Mouse (Mus musculus): ENCODE measurements around the gene Uba7. TPM values are rescaled to one million over a fixed set of nuclear protein-coding genes. Genes with fewer than 3 reads are reported as not detected.
"Not testable (repeated sequence)": the region's sequence is repeated elsewhere in the genome, so short reads cannot be mapped to it uniquely, and the experiment has no call there.

Gene Uba7
- total RNA-seq, 1 experiment from 2014 or later, result 22.2 TPM

- DNase-seq, result no peak
These were observed 19.2 kb downstream of the Uba7 start for GRCm38 (mm10) chr9:107994464-107994863.

DNA sequence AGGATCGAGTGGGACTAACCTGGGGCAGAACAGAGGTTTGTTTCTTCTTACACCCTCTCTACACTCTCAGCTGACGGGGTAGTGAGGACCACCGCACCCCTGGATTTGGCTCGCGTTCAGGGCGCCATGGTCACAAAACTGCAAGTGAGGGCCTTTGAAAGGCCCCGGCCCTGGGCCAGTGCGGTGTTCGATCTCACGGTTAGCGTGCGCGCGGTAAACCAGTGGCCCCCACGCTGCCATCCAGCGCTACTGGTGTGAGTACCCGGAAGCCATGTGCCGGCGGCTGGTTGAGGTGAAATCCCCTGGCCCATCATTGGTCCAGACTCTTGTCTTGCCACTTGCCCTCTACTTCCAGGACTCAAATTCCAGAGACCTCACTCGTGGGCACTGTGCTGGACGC, 20.2 kb downstream of the Uba7 start:
- no peak for DNase-seq

- no peak for DNase-seq
These were observed 20.7 kb downstream of the Uba7 start, which contains the start of gene Gm20662 for GRCm38 (mm10) chr9:107996049-107996448. TSS of gene Gm20662 (plus strand) at chr9:107996349.

- DNase-seq, result peak; percentile 99
These were observed 26.8 kb downstream of the Uba7 start, which contains the start of gene Ip6k1 for GRCm38 (mm10) chr9:108001922-108002770. TSS of gene Ip6k1 (plus strand) at chr9:108002501.

- peak; percentile 40 for DNase-seq
These were observed 27.6 kb downstream of the Uba7 start for GRCm38 (mm10) chr9:108002778-108003530.

DNA sequence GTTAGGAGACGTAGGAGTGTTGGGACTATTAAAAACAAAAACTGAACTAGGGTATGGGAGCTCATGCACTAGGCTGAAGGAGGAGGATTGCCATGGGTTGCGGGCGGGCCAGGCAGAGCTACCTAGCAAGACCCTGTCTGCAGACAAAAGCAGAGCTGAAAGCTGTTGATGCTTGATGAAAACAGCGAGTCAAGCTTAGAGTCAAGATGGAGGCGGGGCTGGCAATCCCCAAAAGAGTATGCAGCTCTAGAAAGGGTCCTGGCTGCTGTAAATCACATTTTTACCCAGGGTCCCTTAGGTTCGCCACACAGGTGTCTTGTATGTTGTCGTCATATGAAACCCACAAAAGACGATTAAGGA, 28.2 kb downstream of the Uba7 start:
- DNase-seq, result no peak

GRCm38 (mm10) chr9:108008041-108008440, 32.7 kb downstream of the Uba7 start:
- DNase-seq, result no peak

DNA sequence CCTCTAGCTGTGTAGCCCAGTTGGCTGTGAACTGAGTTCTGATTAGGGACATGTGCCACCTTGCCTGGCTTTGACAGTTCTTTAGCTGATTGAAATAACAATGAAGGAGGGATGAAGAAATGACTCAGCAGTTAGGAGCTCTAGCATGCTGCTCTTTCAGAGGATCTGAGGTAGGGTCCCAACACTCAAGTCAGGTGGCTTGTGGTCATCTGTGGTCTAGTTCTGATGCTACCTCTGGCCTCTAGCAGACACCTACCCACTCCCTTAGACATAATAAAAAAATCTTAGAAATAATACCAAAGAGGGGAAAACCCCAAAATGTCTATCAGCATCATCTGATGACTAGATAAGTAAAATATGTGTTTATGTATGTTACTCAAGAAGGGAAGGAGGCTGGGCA, 35.1 kb downstream of the Uba7 start:
- DNase-seq, result no peak

DNA sequence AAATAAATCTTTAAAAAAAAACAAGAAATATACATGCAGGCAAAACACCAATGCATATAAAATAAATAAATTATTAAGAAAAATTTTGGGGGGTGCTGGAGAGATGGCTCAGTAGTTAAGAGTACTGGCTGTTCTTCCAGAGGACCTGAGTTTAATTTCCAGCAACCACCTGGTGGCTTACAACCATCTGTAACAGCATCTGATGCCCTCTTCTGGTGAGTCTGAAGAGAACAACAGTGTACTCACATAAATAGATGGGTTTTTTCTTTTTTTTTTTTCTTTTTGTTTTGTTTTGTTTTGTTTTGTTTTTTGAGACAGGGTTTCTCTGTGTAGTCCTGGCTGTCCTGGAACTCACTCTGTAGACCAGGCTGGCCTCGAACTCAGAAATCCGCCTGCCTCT, 38.3 kb downstream of the Uba7 start:
- not testable (repeated sequence) for DNase-seq

- DNase-seq, result no peak
These were observed 41.8 kb downstream of the Uba7 start for GRCm38 (mm10) chr9:108017127-108017526.

DNA sequence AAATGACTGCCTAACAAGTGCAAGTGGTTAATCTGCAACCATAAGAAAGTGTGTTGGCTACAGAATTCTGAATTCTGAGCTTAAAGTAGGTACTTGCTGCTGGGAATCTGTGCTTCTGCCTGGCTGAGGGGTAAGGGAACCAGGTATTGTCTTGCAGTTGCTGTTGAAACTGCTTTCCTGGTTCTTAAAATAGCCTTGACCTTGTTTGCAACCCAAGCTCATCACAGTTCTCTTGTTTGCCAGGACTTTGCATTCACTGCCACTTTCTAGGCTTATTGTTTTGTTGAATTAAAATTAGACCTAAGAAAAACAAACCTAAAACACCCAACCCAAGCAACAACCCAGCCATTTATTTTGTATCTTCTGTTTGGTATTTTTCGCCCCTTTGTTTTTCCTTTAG, 45.4 kb downstream of the Uba7 start:
- DNase-seq, result no peak

DNA sequence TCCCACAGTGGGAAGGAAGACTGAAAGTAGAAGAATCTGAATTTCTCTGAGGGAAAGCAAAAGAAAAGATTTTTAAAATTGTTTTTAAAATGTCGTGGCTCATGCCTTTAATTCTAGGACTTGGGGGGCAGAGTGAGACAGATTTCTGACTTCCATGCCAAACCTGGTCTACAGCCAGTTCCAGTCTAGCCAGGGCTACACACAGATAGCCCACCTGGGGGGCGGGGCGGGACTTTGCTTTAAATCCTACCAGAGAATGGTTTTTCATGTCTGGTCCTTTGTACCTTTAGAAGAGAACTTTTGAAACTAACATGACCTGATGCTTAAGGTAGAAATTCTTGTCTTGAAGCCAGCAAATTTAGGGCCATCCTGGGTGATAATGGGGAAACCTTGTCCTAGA, 47.9 kb downstream of the Uba7 start:
- no peak for DNase-seq

GRCm38 (mm10) chr9:108026584-108026983, 51.3 kb downstream of the Uba7 start:
- no peak for DNase-seq

DNA sequence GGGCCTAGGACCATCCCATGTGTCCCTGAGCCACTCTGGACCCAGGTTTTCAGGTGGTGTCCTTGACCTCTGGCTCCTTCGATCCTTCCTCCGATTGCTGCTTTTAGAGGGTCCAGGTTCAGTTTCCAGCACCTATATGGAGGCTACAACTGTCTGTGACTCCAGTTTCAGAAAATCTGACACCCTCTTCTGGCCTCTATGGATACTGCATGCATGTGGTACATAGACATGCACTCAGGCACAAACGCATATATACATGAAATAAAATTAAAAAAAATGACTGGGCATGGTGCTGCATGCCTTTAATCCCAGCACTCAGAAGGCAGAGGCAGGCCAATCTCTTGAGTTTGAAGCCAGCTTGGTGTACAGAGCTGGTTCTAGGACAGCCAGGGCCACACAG, 52.6 kb downstream of the Uba7 start:
- DNase-seq, result no peak

GRCm38 (mm10) chr9:108032126-108032525, 56.8 kb downstream of the Uba7 start:
- DNase-seq, result no peak

Other genes starting within 250 kb of the Uba7 start
- gene Rbm5, start 204.5 kb upstream of the Uba7 start, total RNA-seq (2021), result 135 and 149 TPM in 2 replicates
- 71.3 and 72.9 TPM in 2 replicates for gene Rbm6, start 102.3 kb upstream of the Uba7 start, total RNA-seq (2021)
- gene Mon1a, start 87.4 kb upstream of the Uba7 start, total RNA-seq (2021), result 15.8 and 18.9 TPM in 2 replicates
- 8.3 and 18.7 TPM in 2 replicates for gene Mst1r, start 68.6 kb upstream of the Uba7 start, total RNA-seq (2021)
- gene Actl11, start 47.0 kb upstream of the Uba7 start, total RNA-seq (2021), result not detected in 2 replicates
- 2.4 and 3.1 TPM in 2 replicates for gene Camkv, start 39.8 kb upstream of the Uba7 start, total RNA-seq (2021)
- gene Traip, start 25.4 kb upstream of the Uba7 start, total RNA-seq (2021), result 5.1 and 5.3 TPM in 2 replicates
- gene Gm20661, start 7.6 kb downstream of the Uba7 start, total RNA-seq (2021), result 0.46 TPM in 1 of 2 replicates, not detected in the other
- 5.7 and 6.4 TPM in 2 replicates for gene Inka1, start 10.4 kb downstream of the Uba7 start, total RNA-seq (2021)
- 1.8 and 3.1 TPM in 2 replicates for gene Cdhr4, start 17.0 kb downstream of the Uba7 start, total RNA-seq (2021)
- 2.8 TPM in 1 of 2 replicates, not detected in the other for gene Gm20662, start 20.8 kb downstream of the Uba7 start, total RNA-seq (2021)
- 118 and 139 TPM in 2 replicates for gene Ip6k1, start 27.0 kb downstream of the Uba7 start, total RNA-seq (2021)
- 18.1 and 22.1 TPM in 2 replicates for gene Gmppb, start 73.7 kb downstream of the Uba7 start, total RNA-seq (2021)
- 3.5 and 9.6 TPM in 2 replicates for gene Amigo3, start 77.7 kb downstream of the Uba7 start, total RNA-seq (2021)
- gene Mst1, start 104.9 kb downstream of the Uba7 start, total RNA-seq (2021), result 0.39 and 2.7 TPM in 2 replicates
- 85.0 and 87.0 TPM in 2 replicates for gene Rnf123, start 107.8 kb downstream of the Uba7 start, total RNA-seq (2021)
- 100 and 123 TPM in 2 replicates for gene Apeh, start 119.1 kb downstream of the Uba7 start, total RNA-seq (2021)
- gene Bsn, start 214.9 kb downstream of the Uba7 start, total RNA-seq (2021), result 9.1 and 10.0 TPM in 2 replicates

All from adrenal gland, postnatal 25 days (tissue).